Mouse (Mus musculus): ENCODE measurements around the gene Fgfr2. TPM values are rescaled to one million over a fixed set of nuclear protein-coding genes. Genes with fewer than 3 reads are reported as not detected.

Fgfr2 gene
- total RNA-seq, 1 experiment: 37.5 TPM

GRCm38 (mm10) chr7:132187456-132187855 lies 935.7 kb downstream of the Fgfr2 start:
- H3K4me1 ChIP-seq (ENCODE audit: control insufficient read depth in 2 of 2, insufficient read depth in 2 of 2, low read length in 2 of 2, poor library complexity in 1 of 2): no peaks in the 10 kb centered on the region; a peak in 1 of 4 replicates
- TF ChIP-seq HCFC1 (IDR thresholded peaks at IDR 0.05; ENCODE audit: borderline replicate concordance, insufficient read depth, low read length): no peak
- no peak for TF ChIP-seq CHD2 (IDR thresholded peaks at IDR 0.05; ENCODE audit: low read depth, low read length)
- TF ChIP-seq ZNF384 (IDR thresholded peaks at IDR 0.05; ENCODE audit: low read depth, low read length): no peak
- TF ChIP-seq ZC3H11A (IDR thresholded peaks at IDR 0.05; ENCODE audit: borderline replicate concordance, low read depth, low read length): no peak
- no peak for TF ChIP-seq MAFK (IDR thresholded peaks at IDR 0.05; ENCODE audit: insufficient read depth, low read depth, low read length)
- no peaks in the 10 kb centered on the region for H3K36me3 ChIP-seq (ENCODE audit: control insufficient read depth, insufficient read depth, low read length, poor library complexity, severe bottlenecking)
- DNase-seq (ENCODE audit: low read depth, low spot score): no peak
- no peak overlapping the region for H3K27ac ChIP-seq (ENCODE audit: insufficient read depth, low read depth, low read length, poor library complexity, severe bottlenecking)
- in situ Hi-C loops (cut with MboI; ENCODE audit: low sequenced_read_pairs in 2 of 2, unreplicated experiment in 2 of 2): no loop called here
- H3K9ac ChIP-seq (ENCODE audit: insufficient read depth, low read depth, low read length, poor library complexity, severe bottlenecking): no peak overlapping the region
- H3K4me3 ChIP-seq (ENCODE audit: insufficient read depth in 1 of 2, low read depth in 1 of 2, low read length in 2 of 2, poor library complexity in 1 of 2, severe bottlenecking in 1 of 2): no peak overlapping the region
- H3K9me3 ChIP-seq (ENCODE audit: control insufficient read depth, insufficient read depth, low read depth, low read length): no peaks in the 10 kb centered on the region

- DNase-seq (ENCODE audit: low read depth, low spot score): no peak
- in situ Hi-C loops (cut with MboI; ENCODE audit: low sequenced_read_pairs in 2 of 2, unreplicated experiment in 2 of 2): no loop called here
- Histone ChIP-seq H3K9ac (ENCODE audit: insufficient read depth, low read depth, low read length, poor library complexity, severe bottlenecking) (no peak overlapping the region), H3K9me3 (ENCODE audit: control insufficient read depth, insufficient read depth, low read depth, low read length) (no peaks in the 10 kb centered on the region), H3K27ac (ENCODE audit: insufficient read depth, low read depth, low read length, poor library complexity, severe bottlenecking) (no peak overlapping the region), H3K4me1 (ENCODE audit: control insufficient read depth in 2 of 2, insufficient read depth in 2 of 2, low read length in 2 of 2, poor library complexity in 1 of 2) (no peaks in the 10 kb centered on the region; a peak in 1 of 4 replicates), H3K36me3 (ENCODE audit: control insufficient read depth, insufficient read depth, low read length, poor library complexity, severe bottlenecking) (no peaks in the 10 kb centered on the region), H3K4me3 (ENCODE audit: insufficient read depth in 1 of 2, low read depth in 1 of 2, low read length in 2 of 2, poor library complexity in 1 of 2, severe bottlenecking in 1 of 2) (no peak overlapping the region)
- TF ChIP-seq CHD2 (IDR thresholded peaks at IDR 0.05; ENCODE audit: low read depth, low read length): no peak
- TF ChIP-seq MAFK (IDR thresholded peaks at IDR 0.05; ENCODE audit: insufficient read depth, low read depth, low read length): no peak
- no peak for TF ChIP-seq HCFC1 (IDR thresholded peaks at IDR 0.05; ENCODE audit: borderline replicate concordance, insufficient read depth, low read length)
- TF ChIP-seq ZNF384 (IDR thresholded peaks at IDR 0.05; ENCODE audit: low read depth, low read length): no peak
- no peak for TF ChIP-seq ZC3H11A (IDR thresholded peaks at IDR 0.05; ENCODE audit: borderline replicate concordance, low read depth, low read length)
Observed at GRCm38 (mm10) chr7:132183892-132184404, 939.2 kb downstream of the Fgfr2 start.

- Histone ChIP-seq H3K27ac (ENCODE audit: insufficient read depth, low read depth, low read length, poor library complexity, severe bottlenecking) (no peak overlapping the region), H3K4me3 (ENCODE audit: insufficient read depth in 1 of 2, low read depth in 1 of 2, low read length in 2 of 2, poor library complexity in 1 of 2, severe bottlenecking in 1 of 2) (no peak overlapping the region), H3K36me3 (ENCODE audit: control insufficient read depth, insufficient read depth, low read length, poor library complexity, severe bottlenecking) (no peaks in the 10 kb centered on the region), H3K9me3 (ENCODE audit: control insufficient read depth, insufficient read depth, low read depth, low read length) (no peaks in the 10 kb centered on the region), H3K4me1 (ENCODE audit: control insufficient read depth in 2 of 2, insufficient read depth in 2 of 2, low read length in 2 of 2, poor library complexity in 1 of 2) (no peaks in the 10 kb centered on the region; a peak in 1 of 4 replicates), H3K9ac (ENCODE audit: insufficient read depth, low read depth, low read length, poor library complexity, severe bottlenecking) (no peak overlapping the region)
- TF ChIP-seq ZNF384 (IDR thresholded peaks at IDR 0.05; ENCODE audit: low read depth, low read length) (no peak), MAFK (IDR thresholded peaks at IDR 0.05; ENCODE audit: insufficient read depth, low read depth, low read length) (no peak), HCFC1 (IDR thresholded peaks at IDR 0.05; ENCODE audit: borderline replicate concordance, insufficient read depth, low read length) (no peak), CHD2 (IDR thresholded peaks at IDR 0.05; ENCODE audit: low read depth, low read length) (no peak), ZC3H11A (IDR thresholded peaks at IDR 0.05; ENCODE audit: borderline replicate concordance, low read depth, low read length) (no peak)
- in situ Hi-C loops (cut with MboI; ENCODE audit: low sequenced_read_pairs in 2 of 2, unreplicated experiment in 2 of 2): no loop called here
- no peak for DNase-seq (ENCODE audit: low read depth, low spot score)
Observed at GRCm38 (mm10) chr7:132181586-132182198, 941.5 kb downstream of the Fgfr2 start.

GRCm38 (mm10) chr7:132181042-132181441 lies 942.1 kb downstream of the Fgfr2 start:
- in situ Hi-C loops (cut with MboI; ENCODE audit: low sequenced_read_pairs in 2 of 2, unreplicated experiment in 2 of 2): no loop called here
- no peak for DNase-seq (ENCODE audit: low read depth, low spot score)
- TF ChIP-seq CHD2 (IDR thresholded peaks at IDR 0.05; ENCODE audit: low read depth, low read length): no peak
- TF ChIP-seq ZNF384 (IDR thresholded peaks at IDR 0.05; ENCODE audit: low read depth, low read length): no peak
- TF ChIP-seq HCFC1 (IDR thresholded peaks at IDR 0.05; ENCODE audit: borderline replicate concordance, insufficient read depth, low read length): no peak
- TF ChIP-seq ZC3H11A (IDR thresholded peaks at IDR 0.05; ENCODE audit: borderline replicate concordance, low read depth, low read length): no peak
- no peak for TF ChIP-seq MAFK (IDR thresholded peaks at IDR 0.05; ENCODE audit: insufficient read depth, low read depth, low read length)
- Histone ChIP-seq H3K9me3 (ENCODE audit: control insufficient read depth, insufficient read depth, low read depth, low read length) (no peaks in the 10 kb centered on the region), H3K4me1 (ENCODE audit: control insufficient read depth in 2 of 2, insufficient read depth in 2 of 2, low read length in 2 of 2, poor library complexity in 1 of 2) (no peaks in the 10 kb centered on the region), H3K27ac (ENCODE audit: insufficient read depth, low read depth, low read length, poor library complexity, severe bottlenecking) (no peak overlapping the region), H3K4me3 (ENCODE audit: insufficient read depth in 1 of 2, low read depth in 1 of 2, low read length in 2 of 2, poor library complexity in 1 of 2, severe bottlenecking in 1 of 2) (no peak overlapping the region), H3K9ac (ENCODE audit: insufficient read depth, low read depth, low read length, poor library complexity, severe bottlenecking) (no peak overlapping the region), H3K36me3 (ENCODE audit: control insufficient read depth, insufficient read depth, low read length, poor library complexity, severe bottlenecking) (no peaks in the 10 kb centered on the region)
